Mouse (Mus musculus): ENCODE measurements around the gene Mt2. TPM values are rescaled to one million over a fixed set of nuclear protein-coding genes. Genes with fewer than 3 reads are reported as not detected.
A peak's percentile ranks its signal among the peaks of the same experiment; 100 is the strongest.

Mt2 gene
- polyA plus RNA-seq, 1 experiment from 2014 or later: 13.2 TPM

DNA sequence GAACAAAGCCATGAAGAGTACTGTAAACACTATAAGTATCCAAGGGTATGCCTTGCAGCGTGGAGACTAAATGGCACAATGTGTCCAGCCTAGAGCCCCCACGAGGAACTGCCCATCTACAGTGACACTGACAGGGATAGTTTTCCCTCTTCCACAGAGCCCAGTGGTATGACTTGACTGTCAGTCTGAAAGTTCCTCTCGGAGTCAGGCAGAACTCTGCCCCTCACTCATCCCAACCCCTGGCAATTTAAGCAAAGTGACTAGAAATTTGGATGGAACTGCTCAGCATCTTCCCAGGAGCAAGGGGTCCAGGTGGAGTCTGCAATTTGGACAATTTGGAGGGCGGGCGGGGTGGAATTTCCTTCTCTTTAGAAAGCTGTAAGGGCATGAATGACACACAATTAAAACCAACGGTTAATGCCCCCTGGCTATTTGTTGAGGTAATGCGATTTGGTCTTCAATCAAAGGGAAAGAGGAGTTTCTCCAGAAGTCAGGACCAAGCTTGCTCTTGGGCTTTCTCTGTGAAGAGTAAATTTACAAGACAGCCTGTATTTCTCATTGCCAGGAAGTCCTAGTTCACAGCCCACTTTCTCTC is 2.3 kb downstream of the Mt2 start:
- Histone ChIP-seq H3K27ac (no peak overlapping the region), H3K36me3 (no peaks in the 10 kb centered on the region), H3K9ac (no peak overlapping the region), H3K9me3 (replicated peaks) (no peaks in the 10 kb centered on the region), H3K4me2 (replicated peaks) (no peak overlapping the region), H3K4me1 (peaks cover 37% of the 10 kb centered on the region), H3K4me3 (no peak overlapping the region), H3K27me3 (peaks cover 100% of the 10 kb centered on the region)
- 29% methylated on average over 7 of the region's 7 CpGs for WGBS
- ATAC-seq (ENCODE audit: low FRiP score): no peak

DNA sequence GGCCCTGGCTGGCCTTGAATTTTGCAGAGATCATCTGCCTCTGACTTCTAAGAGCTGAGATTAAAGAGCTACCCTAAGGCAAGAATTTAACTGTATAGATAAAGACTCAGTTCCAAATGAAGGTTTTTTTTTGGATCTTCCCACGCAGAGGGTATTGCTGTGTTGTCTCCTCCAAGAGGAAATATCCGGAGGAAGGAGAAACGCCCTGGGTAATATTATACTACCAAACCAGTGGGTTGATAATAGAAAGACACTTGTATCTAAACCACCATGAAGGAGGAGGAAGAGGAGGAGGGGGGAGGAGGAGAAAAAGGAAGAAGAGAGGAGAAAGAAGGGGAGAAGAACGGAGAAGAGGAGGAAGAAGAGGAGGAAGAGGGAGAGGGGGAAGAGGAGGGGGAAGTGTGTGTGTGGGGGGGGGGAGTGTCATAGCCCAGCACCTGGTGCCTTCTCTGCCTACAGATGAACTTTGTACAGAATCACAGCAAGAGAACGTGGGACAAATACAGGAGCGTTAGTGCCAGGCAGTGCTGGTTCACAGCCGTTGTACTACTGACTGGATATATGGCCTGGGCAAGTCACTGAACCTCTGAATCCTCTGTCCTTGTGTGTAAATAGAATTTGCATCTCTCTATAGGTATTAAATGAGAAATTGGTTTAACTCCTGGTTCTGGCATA is 5.4 kb downstream of the Mt2 start:
- Histone ChIP-seq H3K27me3 (peaks cover 98% of the 10 kb centered on the region), H3K27ac (no peak overlapping the region), H3K4me3 (no peak overlapping the region), H3K9me3 (replicated peaks) (no peaks in the 10 kb centered on the region), H3K4me2 (replicated peaks) (no peak overlapping the region), H3K9ac (no peak overlapping the region), H3K36me3 (no peaks in the 10 kb centered on the region), H3K4me1 (peaks cover 26% of the 10 kb centered on the region)
- WGBS: 67% methylated on average over 7 of the region's 7 CpGs
- no peak for ATAC-seq (ENCODE audit: low FRiP score)

DNA sequence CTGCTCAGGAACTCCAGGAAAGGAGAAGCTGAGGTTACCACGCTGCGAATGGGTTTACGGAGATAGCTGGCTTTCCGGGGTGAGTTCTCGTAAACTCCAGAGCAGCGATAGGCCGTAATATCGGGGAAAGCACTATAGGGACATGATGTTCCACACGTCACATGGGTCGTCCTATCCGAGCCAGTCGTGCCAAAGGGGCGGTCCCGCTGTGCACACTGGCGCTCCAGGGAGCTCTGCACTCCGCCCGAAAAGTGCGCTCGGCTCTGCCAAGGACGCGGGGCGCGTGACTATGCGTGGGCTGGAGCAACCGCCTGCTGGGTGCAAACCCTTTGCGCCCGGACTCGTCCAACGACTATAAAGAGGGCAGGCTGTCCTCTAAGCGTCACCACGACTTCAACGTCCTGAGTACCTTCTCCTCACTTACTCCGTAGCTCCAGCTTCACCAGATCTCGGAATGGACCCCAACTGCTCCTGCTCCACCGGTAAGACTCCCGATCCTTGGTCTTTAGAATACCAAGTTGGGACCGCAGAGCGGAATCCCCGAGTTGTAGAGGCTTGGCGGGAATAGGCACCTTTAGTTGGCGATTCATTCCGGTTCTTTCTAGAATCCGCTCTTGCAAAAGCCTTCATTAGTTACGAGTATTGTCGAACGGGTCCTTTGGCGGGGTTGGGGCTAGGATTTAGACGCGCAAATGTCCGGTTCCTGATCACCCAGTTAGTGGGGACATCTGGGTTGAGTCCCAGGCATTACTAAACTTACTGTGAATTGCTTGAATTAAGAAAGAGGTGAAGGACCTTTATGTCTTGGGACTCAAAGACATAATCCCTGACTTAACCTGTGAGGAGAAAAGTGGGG is 6.6 kb downstream of the Mt2 start, which contains the start of gene Mt1:
Gene Mt1 (plus strand): TSS at position 226 of the 856 bp plus-strand sequence.
- Histone ChIP-seq H3K4me3 (peak within 1 kb of the TSS; percentile 43), H3K9ac (0 out of 2 replicates have a peak within 1 kb of the TSS, but pooled peaks have one; percentile 0), H3K36me3 (no peaks in the 10 kb centered on the region), H3K27ac (no peak within 1 kb of the TSS), H3K27me3 (peaks cover 98% of the 10 kb centered on the region), H3K9me3 (replicated peaks) (no peaks in the 10 kb centered on the region), H3K4me1 (peaks cover 25% of the 10 kb centered on the region), H3K4me2 (replicated peaks) (peak within 1 kb of the TSS; percentile 86)
- WGBS: under 1% methylated on average over 50 of the region's 50 CpGs
- peak; percentile 78 for ATAC-seq (ENCODE audit: low FRiP score)

GRCm38 (mm10) chr8:94179713-94180560 is 7.5 kb downstream of the Mt2 start:
- Histone ChIP-seq H3K9ac (0 out of 2 replicates have a peak overlapping the region, but pooled peaks have one; percentile 0), H3K4me2 (replicated peaks) (peak overlapping the region; percentile 86), H3K4me3 (peak overlapping the region; percentile 43), H3K27me3 (peaks cover 98% of the 10 kb centered on the region), H3K4me1 (peaks cover 25% of the 10 kb centered on the region), H3K9me3 (replicated peaks) (no peaks in the 10 kb centered on the region), H3K36me3 (no peaks in the 10 kb centered on the region), H3K27ac (no peak overlapping the region)
- 2% methylated on average over 25 of the region's 25 CpGs for WGBS
- no peak for ATAC-seq (ENCODE audit: low FRiP score)

- WGBS: 83% methylated on average over 1 of the region's 1 CpGs
- Histone ChIP-seq H3K9me3 (replicated peaks) (no peaks in the 10 kb centered on the region), H3K27ac (no peak overlapping the region), H3K9ac (no peak overlapping the region), H3K36me3 (no peaks in the 10 kb centered on the region), H3K4me2 (replicated peaks) (no peak overlapping the region; the same call in 1 of the 2 replicates), H3K27me3 (peaks cover 96% of the 10 kb centered on the region), H3K4me3 (no peak overlapping the region), H3K4me1 (peaks cover 25% of the 10 kb centered on the region)
- no peak for ATAC-seq (ENCODE audit: low FRiP score)
Measured at GRCm38 (mm10) chr8:94180561-94180908, 8.1 kb downstream of the Mt2 start.

- WGBS: 68% methylated on average over 13 of the region's 13 CpGs
- H3K36me3 ChIP-seq: no peaks in the 10 kb centered on the region
- 0 out of 2 replicates have a peak overlapping the region, but pooled peaks have one; percentile 40 for H3K4me2 ChIP-seq (replicated peaks)
- peaks cover 36% of the 10 kb centered on the region for H3K4me1 ChIP-seq
- H3K27me3 ChIP-seq: peaks cover 96% of the 10 kb centered on the region
- H3K4me3 ChIP-seq: no peak overlapping the region
- H3K9me3 ChIP-seq (replicated peaks): no peaks in the 10 kb centered on the region
- no peak overlapping the region for H3K27ac ChIP-seq
- ATAC-seq (ENCODE audit: low FRiP score): no peak
- no peak overlapping the region for H3K9ac ChIP-seq
Measured at GRCm38 (mm10) chr8:94182055-94182929, 9.8 kb downstream of the Mt2 start.

- WGBS: under 1% methylated on average over 16 of the region's 16 CpGs
- Histone ChIP-seq H3K4me1 (peaks cover 41% of the 10 kb centered on the region), H3K36me3 (no peaks in the 10 kb centered on the region), H3K4me3 (0 out of 2 replicates have a peak overlapping the region, but pooled peaks have one; percentile 11), H3K27me3 (peaks cover 93% of the 10 kb centered on the region), H3K4me2 (replicated peaks) (peak overlapping the region; percentile 40), H3K27ac (no peak overlapping the region), H3K9me3 (replicated peaks) (no peaks in the 10 kb centered on the region), H3K9ac (peak overlapping the region; percentile 18; the same call in 1 of the 2 replicates)
- ATAC-seq (ENCODE audit: low FRiP score): peak; percentile 18; the same call in 1 of the 2 replicates
Measured at GRCm38 (mm10) chr8:94183117-94183516, 10.7 kb downstream of the Mt2 start.

GRCm38 (mm10) chr8:94184357-94184843 is 11.9 kb downstream of the Mt2 start:
- no peak overlapping the region for H3K4me2 ChIP-seq (replicated peaks)
- WGBS: 25% methylated on average over 12 of the region's 12 CpGs
- H3K36me3 ChIP-seq: no peaks in the 10 kb centered on the region
- no peak for ATAC-seq (ENCODE audit: low FRiP score)
- H3K9ac ChIP-seq: no peak overlapping the region
- H3K27me3 ChIP-seq: peaks cover 81% of the 10 kb centered on the region
- peaks cover 35% of the 10 kb centered on the region for H3K4me1 ChIP-seq
- no peaks in the 10 kb centered on the region for H3K9me3 ChIP-seq (replicated peaks)
- no peak overlapping the region for H3K4me3 ChIP-seq
- H3K27ac ChIP-seq: no peak overlapping the region

DNA sequence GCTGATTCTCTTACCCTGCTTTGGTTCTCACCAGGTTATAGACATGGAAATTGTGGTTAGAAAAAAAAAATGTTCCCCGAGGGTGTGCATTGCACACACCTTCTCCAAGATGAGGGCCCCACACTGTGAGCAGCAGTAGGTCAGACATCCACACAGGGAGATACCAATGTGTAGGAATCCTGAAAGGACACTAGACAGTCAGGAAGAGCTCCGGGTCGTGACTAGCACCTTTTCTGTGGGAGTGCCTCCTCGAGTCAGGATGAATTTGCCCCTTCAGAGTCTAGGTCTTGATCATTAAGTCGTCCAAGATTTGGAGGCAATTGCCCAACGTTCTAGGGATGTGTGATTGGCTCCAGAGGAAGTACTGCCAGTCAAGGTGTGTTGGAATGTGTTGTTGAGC is 13.3 kb downstream of the Mt2 start:
- Histone ChIP-seq H3K4me1 (peaks cover 29% of the 10 kb centered on the region), H3K9me3 (replicated peaks) (no peaks in the 10 kb centered on the region), H3K27ac (no peak overlapping the region), H3K4me2 (replicated peaks) (no peak overlapping the region), H3K36me3 (no peaks in the 10 kb centered on the region), H3K27me3 (peaks cover 67% of the 10 kb centered on the region), H3K9ac (no peak overlapping the region), H3K4me3 (no peak overlapping the region)
- WGBS: 71% methylated on average over 6 of the region's 6 CpGs
- ATAC-seq (ENCODE audit: low FRiP score): no peak

DNA sequence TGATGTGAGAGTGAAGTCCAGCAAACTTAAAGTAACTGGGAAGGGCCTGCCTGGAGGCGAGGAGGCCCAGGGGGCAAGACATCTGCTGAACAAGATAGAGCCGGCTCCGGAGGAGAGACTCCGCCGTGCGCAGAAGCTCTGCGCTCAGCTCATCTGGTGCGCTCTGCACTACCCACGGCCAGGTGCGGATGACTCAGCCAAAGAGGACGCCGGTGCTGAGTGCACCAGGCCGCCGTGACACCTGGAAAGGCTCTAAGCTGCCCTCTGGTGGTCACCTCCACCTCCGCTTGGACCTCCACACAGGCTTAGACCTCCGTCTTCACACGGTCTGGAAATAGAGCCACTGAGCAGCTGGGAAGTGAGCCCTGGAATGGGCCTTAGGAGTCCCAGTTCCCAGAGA is 14.1 kb downstream of the Mt2 start:
- peak; percentile 39; the same call in 1 of the 2 replicates for ATAC-seq (ENCODE audit: low FRiP score)
- H3K4me1 ChIP-seq: peaks cover 34% of the 10 kb centered on the region
- no peak overlapping the region for H3K27ac ChIP-seq
- peak overlapping the region; percentile 37 for H3K4me2 ChIP-seq (replicated peaks)
- H3K36me3 ChIP-seq: no peaks in the 10 kb centered on the region
- 3% methylated on average over 17 of the region's 17 CpGs for WGBS
- no peak overlapping the region for H3K9ac ChIP-seq
- no peak overlapping the region for H3K4me3 ChIP-seq
- H3K9me3 ChIP-seq (replicated peaks): no peaks in the 10 kb centered on the region
- H3K27me3 ChIP-seq: peaks cover 62% of the 10 kb centered on the region

All from hindbrain, embryonic 12.5 days (tissue).